ENCODE assay signal across 7 mouse cellular contexts in the genomic region with DNA sequence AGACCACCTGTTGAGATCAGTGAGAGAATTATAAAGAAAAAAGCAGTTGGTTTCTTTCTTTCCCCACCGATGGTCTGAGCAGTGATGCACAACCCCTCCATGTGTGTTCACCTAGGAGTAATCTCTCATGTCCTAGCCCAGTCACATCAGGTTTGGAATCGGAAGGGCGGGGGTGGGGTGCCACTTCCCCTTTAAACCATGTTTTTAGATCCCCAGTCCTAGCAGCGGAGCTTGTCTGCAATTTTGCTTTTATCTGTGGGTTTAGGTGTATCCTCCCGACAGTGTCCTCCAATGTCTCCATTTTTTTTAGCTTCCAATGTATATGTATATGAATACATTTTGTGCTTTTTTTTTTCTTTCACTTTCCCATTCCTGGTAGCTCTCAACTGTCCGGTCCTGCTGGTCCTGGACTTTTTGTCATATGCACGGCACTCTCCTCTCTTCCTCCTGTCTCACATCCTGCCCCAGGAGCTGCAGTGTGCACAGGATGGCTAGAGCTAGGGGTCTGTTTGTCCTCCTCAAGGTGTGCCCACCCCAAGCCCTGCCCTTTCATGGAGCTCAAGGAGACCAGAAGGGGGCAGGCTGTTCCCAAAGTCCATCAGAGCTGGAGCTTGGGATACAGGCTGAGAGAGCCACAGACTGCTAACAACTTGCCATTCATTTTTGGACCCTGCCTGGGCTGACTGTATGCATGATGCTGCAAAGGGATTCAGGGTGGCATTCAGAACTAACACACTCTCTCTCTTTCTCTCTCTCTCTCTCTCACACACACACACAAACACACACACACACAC. TPM values are rescaled to one million over a fixed set of nuclear protein-coding genes. Genes with fewer than 3 reads are reported as not detected.
DNase-seq lines count a peak whose midpoint lies in the region; ATAC-seq lines count a peak whose summit lies in the region.

No protein-coding gene starts in this region.

- no peak for ATAC-seq in embryonic facial prominence, embryonic 13.5 days (ENCODE audit: insufficient number of reproducible peaks, insufficient read depth, low FRiP score, low TSS enrichment, low read depth)
- ATAC-seq in heart, embryonic 15.5 days (replicated peaks; ENCODE audit: insufficient number of reproducible peaks, insufficient read depth, low FRiP score, low read depth): no peak

- H3K4me3 ChIP-seq in embryonic facial prominence, embryonic 13.5 days: peak overlapping the region; percentile 79
- H3K4me3 ChIP-seq in heart, embryonic 15.5 days: peak overlapping the region; percentile 75; the same call in 1 of the 2 replicates

- WGBS in embryonic facial prominence, embryonic 13.5 days: 61% methylated on average over 7 of the region's 7 CpGs
- 65% methylated on average over 7 of the region's 7 CpGs for WGBS in heart, embryonic 15.5 days

- no peaks in the 10 kb centered on the region for H3K36me3 ChIP-seq in embryonic facial prominence, embryonic 13.5 days
- H3K36me3 ChIP-seq in heart, embryonic 15.5 days: no peaks in the 10 kb centered on the region

- H3K9me3 ChIP-seq in embryonic facial prominence, embryonic 13.5 days: no peaks in the 10 kb centered on the region
- H3K9me3 ChIP-seq in heart, embryonic 15.5 days (replicated peaks): no peaks in the 10 kb centered on the region

- peaks cover 17% of the 10 kb centered on the region for H3K4me1 ChIP-seq in embryonic facial prominence, embryonic 13.5 days
- H3K4me1 ChIP-seq in heart, embryonic 15.5 days (replicated peaks): peaks cover 27% of the 10 kb centered on the region

- peaks cover 29% of the 10 kb centered on the region for H3K27me3 ChIP-seq in embryonic facial prominence, embryonic 13.5 days
- H3K27me3 ChIP-seq in heart, embryonic 15.5 days: peaks cover 4% of the 10 kb centered on the region; the same call in 1 of the 2 replicates

- DNase-seq in urinary bladder, postnatal 14 days (ENCODE audit: low spot score): peak; percentile 26
- DNase-seq in urinary bladder, adult 2 months (ENCODE audit: low spot score): no peak
- peak; percentile 67 to 75 for DNase-seq in kidney, postnatal 4 days
- peak; percentile 46 for DNase-seq in lung, postnatal 36 days
- DNase-seq in right cerebral cortex, postnatal 4 days: peak; percentile 60

- H3K27ac ChIP-seq in embryonic facial prominence, embryonic 13.5 days: no peak overlapping the region
- H3K27ac ChIP-seq in heart, embryonic 15.5 days: no peak overlapping the region

- H3K4me2 ChIP-seq in embryonic facial prominence, embryonic 13.5 days: peak overlapping the region; percentile 87
- peak overlapping the region; percentile 77 for H3K4me2 ChIP-seq in heart, embryonic 15.5 days

- H3K9ac ChIP-seq in embryonic facial prominence, embryonic 13.5 days: no peak overlapping the region
- no peak overlapping the region for H3K9ac ChIP-seq in heart, embryonic 15.5 days

RNA-seq across cellular contexts. Expression of gene Xylt1, which starts 2.6 kb away (rescaled TPM):
- 2.3 and 2.5 TPM in 2 replicates for polyA plus RNA-seq in urinary bladder, adult 2 months (2012; rRNA removed)
- polyA plus RNA-seq in embryonic facial prominence, embryonic 13.5 days (2015; fragmentation: Nextera tagmentation; extraction: Ambion mirVana): 2.5 and 3.9 TPM in 2 replicates
- 0.91 and 1.3 TPM in 2 replicates for polyA plus RNA-seq in heart, embryonic 15.5 days (2015; fragmentation: Nextera tagmentation; extraction: Ambion mirVana)
